Mouse (Mus musculus) retina, postnatal 7 days (tissue): Measurements from ENCODE around the gene Spi1.

Source experiments
- DNase-seq: peaks from one replicate; pipeline ENCODE4 v3.0.0-alpha.2; 2012; ENCODE audit warnings: low read depth, low spot score

The Spi1 gene

DNA sequence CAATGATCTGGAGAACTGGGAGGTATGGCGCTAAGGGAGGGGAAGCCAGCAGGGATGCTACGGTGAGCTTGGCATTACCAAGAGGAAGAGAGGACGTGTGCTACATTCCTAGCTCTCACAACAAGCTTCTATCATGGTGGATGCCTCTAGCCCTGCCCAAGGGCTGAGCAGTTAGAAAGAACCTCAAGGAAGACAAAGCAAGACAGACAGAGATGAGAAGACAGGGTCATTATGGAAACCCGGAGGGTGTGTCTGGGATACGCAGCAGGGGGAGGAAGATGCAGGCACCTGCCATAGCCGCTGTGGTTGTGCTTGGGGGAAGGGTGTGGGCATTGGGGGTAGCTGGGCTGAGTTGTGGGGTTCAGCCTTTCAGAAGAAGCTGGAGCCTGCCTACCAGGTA lies 41.3 kb downstream of the Spi1 start:
- DNase-seq: no peak

DNA sequence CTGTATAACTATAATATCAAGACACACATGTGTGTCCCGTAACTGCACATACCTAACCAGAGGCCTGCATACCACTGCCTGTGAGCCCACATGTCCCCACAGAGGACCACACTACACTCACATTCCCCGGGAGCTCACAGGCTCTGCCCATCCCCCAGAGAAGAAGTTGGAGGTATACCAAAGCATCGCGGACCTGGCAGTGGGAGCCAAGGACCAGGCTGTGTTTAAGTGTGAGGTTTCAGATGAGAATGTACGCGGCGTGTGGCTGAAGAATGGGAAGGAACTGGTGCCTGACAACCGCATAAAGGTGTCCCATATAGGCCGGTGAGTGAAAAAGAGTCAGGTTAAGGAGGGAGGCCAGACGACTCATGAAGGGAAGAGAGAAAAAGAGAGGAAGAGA lies 42.9 kb downstream of the Spi1 start:
- DNase-seq: no peak

DNA sequence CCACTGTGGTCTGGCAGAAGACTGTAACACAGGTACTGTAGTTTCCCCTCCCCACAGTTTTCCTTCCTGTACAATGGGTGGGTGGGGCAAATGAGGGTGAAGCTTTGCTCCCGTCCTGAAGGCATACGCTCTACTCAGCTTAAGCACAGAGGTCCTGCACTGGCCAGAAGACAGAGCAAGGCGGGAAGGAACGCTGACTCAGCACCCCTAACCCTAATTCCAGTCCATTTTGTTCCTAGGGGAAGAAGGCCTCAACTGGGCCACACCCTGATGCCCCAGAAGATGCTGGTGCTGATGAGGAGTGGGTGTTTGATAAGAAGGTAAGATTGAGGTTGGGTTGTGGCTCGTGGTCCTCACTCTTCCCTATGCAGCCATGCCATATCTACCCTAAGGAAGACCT lies 46.6 kb downstream of the Spi1 start:
- no peak for DNase-seq

DNA sequence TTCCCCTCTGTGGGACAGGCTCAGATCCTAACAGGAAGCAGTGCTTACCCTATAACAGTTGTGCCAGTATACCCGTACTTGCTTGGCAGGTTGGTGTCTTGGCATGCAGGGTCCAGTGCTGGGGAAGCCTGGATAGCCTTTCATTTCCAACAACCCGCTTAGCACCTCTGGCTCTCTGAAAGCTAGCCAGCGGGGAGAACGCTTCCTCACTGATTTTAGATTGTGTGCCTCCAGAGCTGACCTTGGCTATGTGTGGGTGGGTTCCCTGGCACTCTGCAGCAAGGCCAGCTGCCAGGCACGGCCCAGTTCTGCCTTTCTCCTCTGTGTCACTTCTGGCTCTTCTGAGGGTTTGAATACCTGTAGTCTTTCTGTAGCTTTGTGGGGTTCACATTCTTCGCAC lies 47.9 kb downstream of the Spi1 start:
- no peak for DNase-seq

DNA sequence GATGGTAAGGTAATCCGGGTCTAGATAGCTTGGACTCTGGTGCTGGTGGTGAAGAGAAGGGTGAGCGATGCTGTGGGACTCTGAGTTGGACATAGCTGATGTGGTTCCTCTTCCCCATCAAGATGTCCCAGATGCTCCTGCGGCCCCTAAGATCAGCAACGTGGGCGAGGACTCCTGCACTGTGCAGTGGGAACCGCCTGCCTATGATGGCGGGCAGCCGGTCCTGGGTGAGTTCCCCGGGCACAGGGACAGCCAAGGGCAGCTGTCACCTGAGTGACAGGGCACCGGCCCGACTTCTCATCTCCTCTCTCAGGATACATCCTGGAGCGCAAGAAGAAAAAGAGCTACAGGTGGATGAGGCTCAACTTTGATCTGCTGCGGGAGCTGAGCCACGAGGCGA lies 49.1 kb downstream of the Spi1 start:
- no peak for DNase-seq

DNA sequence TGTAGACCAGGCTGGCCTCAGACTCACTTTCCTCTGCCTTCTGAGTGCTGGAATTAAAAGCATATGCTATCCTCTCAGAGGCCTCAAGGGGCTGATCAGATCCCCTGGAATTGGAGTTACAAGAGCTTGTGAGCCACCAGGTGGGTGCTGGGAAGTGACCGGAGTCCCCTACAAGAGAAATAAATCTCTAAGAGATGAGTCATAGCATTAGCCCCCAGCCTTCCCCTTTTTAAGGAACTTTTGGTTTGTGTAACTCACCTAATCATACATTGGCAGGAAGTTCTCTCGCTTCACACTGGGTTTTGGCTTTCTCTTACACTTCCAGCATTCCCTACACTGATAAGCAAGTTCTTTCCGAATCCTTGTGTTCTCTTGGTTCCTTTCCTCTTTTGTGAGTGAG lies 49.8 kb downstream of the Spi1 start:
- no peak for DNase-seq

DNA sequence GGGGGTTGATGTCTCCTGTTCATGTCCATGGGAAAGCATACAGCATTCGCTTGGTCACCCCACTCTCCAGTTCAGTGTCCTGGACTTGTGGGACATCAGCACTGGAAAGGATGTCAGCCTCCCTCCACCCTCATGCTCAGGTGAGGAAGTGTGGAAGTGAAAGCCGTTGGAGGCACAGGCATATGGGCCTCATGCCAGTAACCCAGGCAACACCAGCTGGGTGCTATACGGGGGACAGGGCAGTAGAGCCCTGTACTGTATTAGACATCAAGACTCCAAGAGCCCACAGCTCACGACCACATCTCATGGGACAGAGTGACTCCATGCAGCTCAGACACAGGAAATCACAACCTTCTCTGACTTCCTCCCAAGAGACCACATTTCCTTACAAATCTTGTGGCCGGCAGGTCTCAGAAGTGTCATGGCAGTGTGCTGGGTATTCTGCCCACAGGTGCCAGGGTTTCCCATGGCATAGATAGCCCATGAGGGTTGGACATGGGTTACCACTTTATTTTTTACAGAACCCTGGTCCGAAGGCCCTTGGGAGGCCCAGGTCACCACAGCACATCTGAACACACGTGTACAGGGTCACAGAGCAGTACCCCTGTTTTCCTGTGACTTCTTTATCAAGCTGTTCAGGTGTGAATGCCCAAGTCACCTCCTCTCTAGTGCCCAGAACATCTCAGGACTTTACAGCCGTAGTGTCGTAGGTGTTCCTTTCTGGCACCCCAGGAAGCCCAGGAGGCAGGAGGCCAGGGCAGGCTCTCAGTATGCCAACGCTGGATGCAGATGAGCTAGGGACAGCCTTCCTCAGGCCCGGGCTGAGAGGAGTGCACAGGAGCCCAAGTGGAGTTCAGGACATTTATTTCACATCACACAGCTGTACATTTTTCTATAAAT lies 54.6 kb downstream of the Spi1 start:
- DNase-seq: no peak

DNA sequence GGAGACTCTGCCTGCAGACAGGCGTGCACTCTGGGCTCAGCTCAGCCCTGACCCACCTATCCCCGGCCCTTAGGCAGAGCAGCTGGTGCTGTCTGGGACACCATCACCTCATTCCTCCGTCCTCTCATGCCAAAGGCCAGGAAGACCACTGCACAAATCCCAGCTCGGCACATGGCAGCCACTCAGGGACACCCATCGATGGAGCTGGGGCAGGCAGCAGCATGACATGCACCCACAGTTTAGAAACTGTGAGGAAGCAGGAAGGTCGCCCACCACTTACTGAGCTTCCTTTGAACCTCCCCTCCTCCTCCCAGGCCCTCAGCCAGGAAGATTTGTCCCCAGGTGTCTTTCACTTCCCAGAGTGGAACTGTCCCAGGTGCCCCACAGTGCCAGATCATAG lies 55.3 kb downstream of the Spi1 start:
- no peak for DNase-seq

DNA sequence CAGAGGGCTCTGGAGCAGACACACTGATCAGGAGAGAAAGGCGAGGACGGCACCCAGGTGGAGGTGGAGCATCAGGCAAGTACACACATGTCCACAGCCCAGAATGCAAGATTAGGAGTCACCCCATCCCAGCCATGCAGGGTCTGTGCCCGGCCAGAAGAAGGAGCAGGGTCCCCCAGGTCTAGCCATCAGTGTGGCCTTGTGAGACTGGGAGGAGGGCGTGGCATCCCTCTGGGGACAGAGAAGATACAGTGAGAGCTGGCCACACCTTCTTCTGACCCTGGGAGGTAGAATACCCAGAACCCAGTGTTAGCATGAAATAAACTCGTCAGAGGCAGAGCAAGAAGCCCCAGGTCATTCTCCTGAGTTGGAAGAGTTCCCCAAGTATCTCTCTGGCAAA lies 57.1 kb downstream of the Spi1 start:
- no peak for DNase-seq

DNA sequence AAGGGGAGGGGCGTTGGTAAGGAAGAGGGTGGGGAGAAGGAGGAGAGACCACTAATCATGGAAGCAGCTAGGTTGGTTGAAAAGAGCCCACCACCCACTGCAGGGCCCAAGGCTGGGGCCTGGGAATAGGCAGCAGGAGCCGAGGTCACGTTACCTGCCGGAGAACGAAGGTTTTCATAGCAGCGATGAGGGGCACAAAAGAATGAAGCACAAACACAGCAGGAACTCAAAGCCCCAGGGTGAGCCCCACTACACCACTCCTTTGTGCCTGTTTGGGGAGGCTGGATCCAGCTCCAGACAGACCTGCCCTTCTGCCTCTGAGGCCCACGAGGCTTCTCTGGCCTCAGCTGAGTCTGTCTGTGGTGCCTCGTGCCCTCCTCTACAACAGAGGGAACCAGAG lies 57.6 kb downstream of the Spi1 start:
- DNase-seq: no peak

DNA sequence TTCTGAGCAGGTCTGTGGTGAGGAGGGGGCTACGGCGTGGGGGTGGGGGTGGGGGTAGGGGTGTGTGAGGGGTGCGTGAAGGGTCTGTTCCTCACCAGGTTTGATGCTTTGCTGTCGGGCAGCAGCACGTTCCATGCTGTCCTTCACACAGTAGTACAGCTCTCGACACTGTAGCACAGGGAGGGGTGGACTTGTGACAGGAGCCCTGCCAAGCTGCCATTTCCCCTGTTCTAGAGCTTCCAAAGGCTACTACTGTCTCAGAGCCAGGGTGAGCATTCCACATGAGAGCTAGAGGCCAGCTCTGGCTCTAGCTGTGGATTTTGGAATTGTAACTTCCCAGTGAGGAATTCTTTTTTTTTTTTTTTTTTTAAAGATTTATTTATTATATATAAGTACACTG lies 60.7 kb downstream of the Spi1 start:
- no peak for DNase-seq

DNA sequence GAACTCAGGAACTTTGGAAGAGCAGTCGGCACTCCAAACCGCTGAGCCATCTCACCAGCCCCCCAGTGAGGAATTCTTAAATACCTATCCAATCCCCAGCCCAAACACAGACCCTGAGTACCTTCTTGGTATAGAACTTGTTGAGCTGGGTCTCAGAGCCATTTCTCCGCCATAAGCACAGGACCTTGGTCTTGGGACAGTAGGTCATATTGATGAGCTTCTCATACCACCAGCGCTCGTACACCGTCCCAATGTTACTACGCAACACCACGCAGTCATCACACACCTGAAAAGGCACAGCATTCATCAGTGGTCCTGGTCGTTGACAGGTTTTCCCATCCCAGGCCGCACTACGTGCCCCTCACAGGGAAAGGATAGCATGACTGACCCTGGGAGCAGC lies 61.2 kb downstream of the Spi1 start:
- no peak for DNase-seq

DNA sequence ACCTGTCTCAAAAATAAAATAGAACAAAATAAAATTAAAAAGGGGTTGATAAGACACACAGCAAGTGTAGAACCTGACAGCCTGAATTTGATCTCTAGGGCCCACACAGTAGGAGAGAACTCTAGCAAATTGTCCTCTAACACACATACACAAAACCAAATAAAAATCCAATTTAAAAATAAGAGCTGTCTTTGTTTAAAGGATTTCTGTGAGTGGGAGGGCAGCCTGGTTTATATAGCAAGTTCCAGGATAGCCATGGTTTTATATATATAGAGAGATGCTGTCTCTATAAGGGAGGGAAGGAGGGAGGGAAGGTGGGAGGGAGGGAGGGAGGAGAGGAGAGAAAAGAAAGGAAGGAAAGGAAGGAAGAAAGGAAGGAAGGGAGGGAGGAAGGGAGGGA lies 65.9 kb downstream of the Spi1 start:
- no peak for DNase-seq

DNA sequence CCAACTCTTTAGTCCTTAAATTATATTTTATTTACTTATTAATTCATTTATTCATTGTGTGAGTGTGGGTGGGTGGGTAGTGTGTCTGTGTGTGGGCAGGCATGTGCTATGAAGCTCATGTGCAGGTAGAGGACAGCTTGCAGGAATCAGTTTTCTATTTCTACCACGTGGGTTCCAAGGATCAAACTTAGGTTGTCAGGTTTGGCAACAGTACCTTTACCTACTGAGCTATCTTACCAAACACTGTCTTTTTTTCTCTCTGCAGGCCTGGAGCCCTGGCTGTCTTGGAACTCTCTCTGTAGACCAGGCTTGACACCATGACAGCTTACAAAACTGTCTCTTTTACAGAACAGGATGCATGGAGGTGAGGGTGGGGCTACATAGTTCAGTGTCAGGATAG lies 69.1 kb downstream of the Spi1 start:
- DNase-seq: no peak

DNA sequence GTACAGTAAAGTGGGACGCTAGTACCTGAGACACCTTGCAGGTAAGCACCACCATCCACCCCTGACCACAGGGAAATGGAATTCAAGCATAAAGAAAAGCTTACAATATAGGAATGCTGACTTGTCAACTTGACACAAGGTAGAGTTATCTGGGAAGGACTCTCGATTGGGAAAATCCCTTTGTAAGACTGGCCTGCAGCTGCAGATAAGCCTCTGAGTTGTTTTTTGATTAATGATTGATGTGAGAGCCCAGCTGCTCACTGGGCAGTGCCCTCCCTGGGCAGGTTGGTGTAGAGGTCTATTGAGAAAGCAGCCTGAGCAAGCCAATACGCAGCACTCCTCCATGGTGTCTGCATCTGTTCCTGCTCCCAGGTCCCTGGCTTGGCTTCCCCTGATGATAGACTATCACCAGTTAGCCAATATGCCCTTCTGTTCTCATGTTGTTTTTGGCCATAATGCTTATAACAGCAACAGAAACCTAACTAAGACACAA lies 70.7 kb downstream of the Spi1 start:
- no peak for DNase-seq

DNA sequence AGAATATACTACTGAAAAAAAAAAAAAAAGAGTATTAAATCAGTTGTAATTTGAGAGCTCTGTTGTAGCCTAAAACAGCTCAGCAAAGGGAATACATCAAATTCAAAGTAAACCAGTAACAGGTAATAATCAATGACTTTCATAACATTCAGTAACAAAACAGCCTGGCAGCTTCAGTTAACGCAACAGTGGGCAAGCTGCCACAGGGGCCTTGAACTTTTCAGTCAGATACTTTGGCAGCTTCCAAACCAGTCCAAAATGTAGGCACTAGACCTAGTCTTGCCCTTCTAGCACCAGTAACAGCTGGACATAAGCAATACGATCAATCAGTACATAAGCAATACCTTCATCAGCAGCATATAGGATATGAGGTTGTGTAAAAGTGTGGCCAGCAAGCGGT lies 71.9 kb downstream of the Spi1 start:
- no peak for DNase-seq

DNA sequence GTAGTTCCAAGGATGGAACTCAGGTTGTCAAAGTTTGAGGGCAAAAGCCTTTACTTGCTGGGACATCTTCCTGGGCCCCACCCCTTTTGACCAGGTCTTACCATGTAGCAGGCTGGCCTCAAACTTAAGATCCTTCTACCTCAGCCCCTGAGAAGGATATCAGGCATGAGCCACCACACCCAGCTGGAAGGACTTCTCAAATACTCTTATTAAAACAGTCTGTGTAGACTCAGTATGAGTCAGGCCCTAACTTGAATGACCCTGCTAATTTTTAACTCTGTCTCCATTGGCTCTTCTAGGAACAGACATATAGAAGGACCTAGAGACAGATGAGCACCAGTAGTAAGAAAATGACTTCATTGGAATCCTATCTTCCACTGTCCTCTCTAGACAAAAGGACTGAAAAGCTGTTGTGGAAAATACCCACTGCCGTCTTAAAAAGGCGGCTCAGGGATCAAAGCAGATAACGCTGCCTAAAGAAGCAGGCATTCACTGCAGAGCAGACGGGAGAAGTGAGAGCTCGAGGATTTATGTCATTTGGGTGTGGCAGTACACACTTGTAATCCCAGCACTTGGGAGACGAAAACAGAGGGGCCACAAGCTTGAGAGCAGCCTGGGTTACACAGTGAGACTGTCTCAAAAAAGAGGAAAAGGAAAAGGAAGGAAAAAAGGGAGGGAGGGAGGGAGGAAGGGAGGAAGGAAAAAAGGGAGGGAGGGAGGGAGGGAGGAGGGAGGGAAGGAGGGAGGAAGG lies 75.0 kb downstream of the Spi1 start:
- DNase-seq: no peak

DNA sequence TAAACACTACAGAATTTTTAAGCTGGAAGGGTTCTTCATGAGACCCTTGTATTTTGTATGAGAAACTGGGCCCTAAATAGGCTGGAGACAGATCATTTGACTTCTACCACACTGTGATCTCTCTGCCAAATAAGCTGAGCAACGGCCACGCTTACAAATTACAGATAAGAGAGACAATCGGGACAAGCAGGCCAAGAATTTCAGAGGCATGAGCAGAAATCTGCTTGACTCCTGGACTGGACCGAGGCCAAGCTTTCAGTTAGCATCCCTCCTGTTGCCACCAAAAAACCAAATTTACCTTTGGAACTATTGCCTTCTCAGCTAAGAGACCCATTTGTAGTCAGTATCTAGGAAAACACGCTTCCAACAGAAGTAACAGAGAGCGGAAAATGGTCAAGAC lies 78.4 kb downstream of the Spi1 start:
- no peak for DNase-seq

DNA sequence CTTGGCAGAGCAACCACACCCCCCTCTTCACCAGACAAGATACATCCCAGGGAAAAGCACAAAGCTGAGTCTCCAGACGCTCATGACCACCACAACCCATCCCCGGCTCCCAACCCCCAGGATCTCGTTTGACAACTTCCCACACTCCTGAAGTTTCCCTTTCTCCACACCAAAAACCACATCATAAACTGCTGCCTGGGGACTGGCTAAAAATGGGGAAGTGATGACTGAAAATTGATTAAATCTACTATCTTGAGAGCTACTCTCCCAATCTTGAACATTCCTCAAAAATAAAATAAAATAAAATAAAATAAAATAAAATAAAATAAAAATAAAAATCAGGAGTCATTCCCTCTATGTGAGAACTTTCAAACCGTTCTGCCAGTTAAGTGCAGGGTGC lies 80.8 kb downstream of the Spi1 start:
- no peak for DNase-seq

DNA sequence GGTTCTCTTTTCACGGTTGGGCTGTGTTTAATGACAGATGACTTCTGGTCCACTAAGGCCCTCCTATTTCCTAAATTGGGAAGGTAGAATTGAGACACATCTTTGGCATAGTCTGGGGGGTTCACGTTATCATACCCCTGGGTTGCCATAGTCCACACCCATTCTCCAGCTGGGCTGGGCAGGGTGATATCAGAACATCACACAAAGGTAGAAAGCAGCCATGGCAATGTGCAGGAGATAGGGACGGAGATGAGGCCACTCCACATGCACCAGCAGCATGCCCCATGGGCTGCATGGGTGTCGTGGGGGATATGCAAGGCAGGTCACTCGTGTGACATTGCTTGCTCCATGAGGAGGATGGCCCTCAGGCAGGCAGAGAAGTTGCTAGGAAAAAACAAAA lies 81.3 kb downstream of the Spi1 start:
- no peak for DNase-seq

DNA sequence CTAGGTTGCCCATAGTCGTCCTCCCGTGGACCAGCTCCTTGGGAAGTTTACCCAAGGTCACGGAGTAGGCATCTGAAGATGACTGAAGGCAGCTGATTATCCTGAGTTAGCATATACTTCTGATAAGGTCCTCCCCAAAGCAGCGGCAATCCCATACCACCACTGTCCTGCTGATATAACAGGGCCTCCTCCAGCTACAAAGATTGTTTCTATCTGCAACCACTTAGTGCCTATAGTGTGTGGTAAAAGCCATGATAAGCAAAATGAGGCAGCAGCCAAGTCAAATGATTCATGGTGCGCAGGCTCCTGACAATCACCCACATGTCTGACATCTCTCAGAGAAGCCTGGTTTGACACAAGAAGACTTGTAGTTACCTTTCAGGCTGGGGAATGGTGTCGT lies 82.8 kb downstream of the Spi1 start:
- no peak for DNase-seq
